Mouse (Mus musculus) kidney, postnatal 14 days (tissue): Measurements from ENCODE around the gene Bcl7c.
"Not testable (repeated sequence)": the region's sequence is repeated elsewhere in the genome, so short reads cannot be mapped to it uniquely, and the experiment has no call there.

Source experiments
- DNase-seq: peaks from one replicate; pipeline ENCODE4 v3.0.0; 2022; ENCODE audit warnings: mixed read lengths

Bcl7c gene

GRCm38 (mm10) chr7:127681888-127682553 is 26.7 kb downstream of the Bcl7c start:
- DNase-seq = no peak

- no peak for DNase-seq
Measured at GRCm38 (mm10) chr7:127680541-127680940, 28.2 kb downstream of the Bcl7c start.

GRCm38 (mm10) chr7:127678811-127679210 is 29.9 kb downstream of the Bcl7c start:
- no peak for DNase-seq

- no peak for DNase-seq
Measured at GRCm38 (mm10) chr7:127677609-127678008, 31.1 kb downstream of the Bcl7c start.

GRCm38 (mm10) chr7:127677077-127677476 is 31.7 kb downstream of the Bcl7c start:
- DNase-seq = peak; percentile 48

- DNase-seq = no peak
Measured at GRCm38 (mm10) chr7:127675391-127675811, 33.3 kb downstream of the Bcl7c start.

GRCm38 (mm10) chr7:127674977-127675376 is 33.8 kb downstream of the Bcl7c start:
- DNase-seq = peak; percentile 89

GRCm38 (mm10) chr7:127672776-127673175 is 36.0 kb downstream of the Bcl7c start:
- DNase-seq = no peak

GRCm38 (mm10) chr7:127671880-127672774 is 36.6 kb downstream of the Bcl7c start:
- peak; percentile 24 for DNase-seq

GRCm38 (mm10) chr7:127667171-127667570 is 41.6 kb downstream of the Bcl7c start:
- no peak for DNase-seq

GRCm38 (mm10) chr7:127666679-127667078 is 42.1 kb downstream of the Bcl7c start:
- DNase-seq = no peak

GRCm38 (mm10) chr7:127666066-127666654 is 42.6 kb downstream of the Bcl7c start:
- peak; percentile 30 for DNase-seq

GRCm38 (mm10) chr7:127662926-127663325 is 45.8 kb downstream of the Bcl7c start:
- DNase-seq = peak; percentile 80

- no peak for DNase-seq
Measured at GRCm38 (mm10) chr7:127661833-127662232, 46.9 kb downstream of the Bcl7c start.

- DNase-seq = no peak
Measured at GRCm38 (mm10) chr7:127660882-127661281, 47.9 kb downstream of the Bcl7c start.

- DNase-seq = peak; percentile 81
Measured at GRCm38 (mm10) chr7:127656946-127657345, 51.8 kb downstream of the Bcl7c start.

- DNase-seq = no peak
Measured at GRCm38 (mm10) chr7:127654318-127654717, 54.4 kb downstream of the Bcl7c start.

- peak; percentile 46 for DNase-seq
Measured at GRCm38 (mm10) chr7:127652050-127652449, 56.7 kb downstream of the Bcl7c start.

GRCm38 (mm10) chr7:127651624-127652023 is 57.1 kb downstream of the Bcl7c start:
- DNase-seq = no peak

- DNase-seq = no peak
Measured at GRCm38 (mm10) chr7:127649206-127649605, 59.5 kb downstream of the Bcl7c start.

GRCm38 (mm10) chr7:127648516-127649201 is 60.1 kb downstream of the Bcl7c start:
- no peak for DNase-seq

GRCm38 (mm10) chr7:127647576-127647975 is 61.2 kb downstream of the Bcl7c start:
- not testable (repeated sequence) for DNase-seq

- DNase-seq = no peak
Measured at GRCm38 (mm10) chr7:127646363-127646762, 62.4 kb downstream of the Bcl7c start.
